Mouse (Mus musculus) CH12.LX (cell line): ENCODE data around the gene Olfr368. TPM values are rescaled to one million over a fixed set of nuclear protein-coding genes. Genes with fewer than 3 reads are reported as not detected.

ENCODE experiments used
- DNase-seq: peaks from one replicate; pipeline ENCODE4 v3.0.0-alpha.2; 2013; ENCODE audit errors: extremely low read depth
- H3K27ac ChIP-seq: 2 replicates; pipeline ENCODE4 v1.5.1; 2012; ENCODE audit warnings: low read depth, mild to moderate bottlenecking, control low read depth, moderate library complexity; ENCODE audit not compliant: insufficient read depth
- H3K27me3 ChIP-seq: replicated peaks from 2 replicates; pipeline ENCODE3; 2012; ENCODE audit warnings: inconsistent platforms
- H3K36me3 ChIP-seq, 2 experiments: replicated peaks in 1 of 2; 2 replicates each; pipeline versions ENCODE3 to v1.6.1; 2012; ENCODE audit warnings: inconsistent platforms in 1 of 2, low read length in 1 of 2, mild to moderate bottlenecking in 1 of 2, mixed read lengths in 1 of 2, moderate library complexity in 1 of 2; ENCODE audit not compliant: control insufficient read depth in 1 of 2, insufficient read depth in 1 of 2
- H3K4me1 ChIP-seq, 2 experiments: 2 replicates each; pipeline ENCODE4 v1.6.1; 2012; ENCODE audit warnings: inconsistent platforms in 1 of 2, moderate library complexity in 1 of 2; ENCODE audit not compliant: insufficient read depth in 2 of 2, control insufficient read depth in 1 of 2
- H3K4me2 ChIP-seq: 2 replicates; pipeline ENCODE4 v1.6.1; 2012; ENCODE audit warnings: low read depth, mild to moderate bottlenecking, control low read depth; ENCODE audit not compliant: poor library complexity, insufficient read depth, severe bottlenecking
- H3K4me3 ChIP-seq, 3 experiments: fragments of 150-350 bp in 1 of 3; sonication (generic) in 1 of 3; replicated peaks in 1 of 3; 2 replicates each; pipeline versions ENCODE3 to v1.5.1; 2011 to 2012; ENCODE audit warnings: low read depth in 2 of 3, low read length in 2 of 3, mild to moderate bottlenecking in 2 of 3, moderate library complexity in 2 of 3, control low read depth in 1 of 3, improper control_type of control experiment in 1 of 3, inconsistent platforms in 1 of 3, mixed read lengths in 1 of 3; ENCODE audit not compliant: poor library complexity in 1 of 3
- H3K79me2 ChIP-seq: replicated peaks from 2 replicates; pipeline ENCODE4 v1.6.1; 2012; ENCODE audit warnings: mild to moderate bottlenecking, moderate library complexity; ENCODE audit not compliant: control insufficient read depth, poor library complexity, insufficient read depth, severe bottlenecking; ENCODE audit errors: extremely low read depth
- H3K9ac ChIP-seq: 2 replicates; pipeline ENCODE4 v1.6.1; 2012; ENCODE audit warnings: low read depth, mild to moderate bottlenecking, control low read depth, moderate library complexity; ENCODE audit not compliant: insufficient read depth
- H3K9me3 ChIP-seq: replicated peaks from 2 replicates; pipeline ENCODE3; 2012; ENCODE audit warnings: low read length, inconsistent platforms, mixed read lengths
- BHLHE40 ChIP-seq: IDR thresholded peaks from 2 replicates; pipeline ENCODE4 v1.6.1; 2011; ENCODE audit warnings: mild to moderate bottlenecking, low read depth, low read length, improper control_type of control experiment
- CHD1 ChIP-seq: IDR thresholded peaks from 2 replicates; pipeline ENCODE4 v1.6.1; 2012; ENCODE audit warnings: low read depth, low read length, improper control_type of control experiment, inconsistent platforms
- CHD2 ChIP-seq: IDR thresholded peaks from 2 replicates; pipeline ENCODE4 v1.6.1; 2011; ENCODE audit warnings: low read length, improper control_type of control experiment
- GABPA ChIP-seq: IDR thresholded peaks from 2 replicates; pipeline ENCODE4 v1.6.1; 2012; ENCODE audit warnings: low read depth, low read length, improper control_type of control experiment, inconsistent platforms; ENCODE audit not compliant: insufficient replicate concordance
- JUN ChIP-seq: IDR thresholded peaks from 2 replicates; pipeline ENCODE4 v1.6.1; 2011; ENCODE audit warnings: low read depth, mild to moderate bottlenecking, low read length, improper control_type of control experiment, moderate library complexity; ENCODE audit not compliant: insufficient read depth
- MAFK ChIP-seq: IDR thresholded peaks from 2 replicates; pipeline ENCODE4 v1.6.1; 2011; ENCODE audit warnings: low read length, improper control_type of control experiment; ENCODE audit not compliant: insufficient replicate concordance
- MAX ChIP-seq: IDR thresholded peaks from 2 replicates; pipeline ENCODE4 v1.6.1; 2011; ENCODE audit warnings: low read length, improper control_type of control experiment
- MEF2A ChIP-seq: IDR thresholded peaks from 2 replicates; pipeline ENCODE4 v1.6.1; 2014; ENCODE audit warnings: low read depth, mild to moderate bottlenecking, inconsistent platforms, low read length, improper control_type of control experiment, borderline replicate concordance
- MXI1 ChIP-seq: IDR thresholded peaks from 2 replicates; pipeline ENCODE4 v1.6.1; 2011; ENCODE audit warnings: mild to moderate bottlenecking, low read depth, low read length, improper control_type of control experiment
- NELFE ChIP-seq: IDR thresholded peaks from 2 replicates; pipeline ENCODE4 v1.6.1; 2011; ENCODE audit warnings: low read depth, low read length, improper control_type of control experiment
- NRF1 ChIP-seq: IDR thresholded peaks from 2 replicates; pipeline ENCODE4 v1.6.1; 2014; ENCODE audit warnings: low read depth, mild to moderate bottlenecking, inconsistent platforms, low read length, improper control_type of control experiment, moderate library complexity
- RAD21 ChIP-seq: IDR thresholded peaks from 2 replicates; pipeline ENCODE4 v1.6.1; 2011; ENCODE audit warnings: low read depth, mild to moderate bottlenecking, low read length, improper control_type of control experiment, moderate library complexity
- UBTF ChIP-seq: IDR thresholded peaks from 2 replicates; pipeline ENCODE4 v1.6.1; 2012; ENCODE audit warnings: low read depth, mild to moderate bottlenecking, inconsistent platforms, low read length, improper control_type of control experiment, moderate library complexity
- USF1 ChIP-seq: IDR thresholded peaks from 2 replicates; pipeline ENCODE4 v1.6.1; 2014; ENCODE audit warnings: low read depth, mild to moderate bottlenecking, inconsistent platforms, low read length, improper control_type of control experiment
- dilution Hi-C: fragments of 300-500 bp; cut with MboI; formaldehyde crosslinking; loops from 2 replicates; pipeline ENCODE4 v1.14.3; 2020; ENCODE audit warnings: low sequenced_read_pairs; ENCODE audit not compliant: extremely low pct_unique_long_range_greater_than_20kb, extremely low pct_ligation_motif_present
- in situ Hi-C: fragments of 300-500 bp; cut with MboI; formaldehyde crosslinking; loops from 3 replicates; pipeline ENCODE4 v1.14.3; 2019; ENCODE audit warnings: low sequenced_read_pairs, low pct_ligation_motif_present, low pct_unique_long_range_greater_than_20kb, mixed read lengths
- polyA plus RNA-seq: library from polyadenylated mRNA; unstranded; fragments of >175 nt; gene quantifications from 2 replicates; pipeline ENCODE4 v1.2.1, GENCODE M21; 2012; ENCODE audit warnings: low read depth; ENCODE audit not compliant: insufficient read length
- total RNA-seq, 2 experiments: library from RNA; depleted of rRNA; stranded (reverse); fragments of 300-350 nt in 1 of 2; fragments of >200 nt in 1 of 2; gene quantifications; 2 replicates each; pipeline ENCODE4 v1.2.3; 2012 to 2014

Gene Olfr368
- not detected in 2 replicates for total RNA-seq (2012; rRNA removed)
- total RNA-seq (2014; rRNA removed): not detected in 2 replicates
- not detected in 2 replicates for polyA plus RNA-seq

DNA sequence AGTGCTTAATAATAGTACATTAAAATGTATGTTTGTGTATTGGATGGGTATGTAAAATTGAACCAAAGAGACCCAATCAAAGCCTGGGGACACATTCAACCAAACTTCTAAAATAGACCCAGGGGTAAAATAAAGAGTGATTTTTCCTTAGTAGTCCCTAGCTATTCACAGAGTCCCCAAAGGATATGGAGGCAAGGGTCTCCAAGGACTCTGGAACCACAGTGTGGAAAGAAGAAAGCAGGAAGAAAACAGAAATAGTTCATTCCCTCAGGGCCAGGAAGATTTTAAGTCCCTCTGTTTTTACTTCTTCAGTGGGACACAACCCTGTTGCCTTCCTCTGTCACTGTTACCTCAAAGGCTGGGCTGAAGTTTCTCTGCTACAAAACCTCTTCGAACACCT is at the start of gene Olfr368:
Olfr368 (plus strand) TSS at position 301 of the 400 bp plus-strand sequence.
- in situ Hi-C loops (loop anchor here (25.0 kb wide), 2 partner anchors 589 to 1314 kb away; partner anchors contain the start of gene Olfr347), dilution Hi-C loops (no loop called here)
- no peaks in the 10 kb centered on the region for H3K9me3 ChIP-seq

DNA sequence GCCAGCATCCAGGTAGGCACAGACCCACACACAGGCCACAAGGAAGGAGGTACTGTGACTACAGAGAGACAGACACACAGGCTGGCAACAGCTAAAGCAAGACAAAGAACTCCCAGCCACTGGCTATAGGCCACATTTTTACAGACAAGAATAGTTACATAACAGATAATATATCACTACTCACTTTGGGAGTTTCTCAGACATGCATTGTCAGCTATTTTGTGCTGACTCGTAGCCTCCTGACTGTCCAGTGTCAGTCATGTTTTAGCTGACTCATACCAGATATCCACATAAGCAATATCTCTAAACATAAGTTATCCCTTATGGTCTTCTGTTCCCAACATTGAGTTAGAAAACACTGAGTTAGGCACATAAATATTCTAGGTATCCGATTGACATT is 7.0 kb downstream of the Olfr368 start:
- H3K79me2 ChIP-seq: no peaks in the 10 kb centered on the region
- no peak for DNase-seq
- H3K27me3 ChIP-seq: peaks cover 65% of the 10 kb centered on the region
- H3K4me3 ChIP-seq: no peak overlapping the region
- no peak overlapping the region for H3K4me2 ChIP-seq
- in situ Hi-C loops (loop anchor here (25.0 kb wide), 2 partner anchors 596 to 1321 kb away; partner anchors contain the start of gene Olfr347), dilution Hi-C loops (no loop called here)
- no peak overlapping the region for H3K27ac ChIP-seq
- no peak overlapping the region for H3K9ac ChIP-seq
- no peaks in the 10 kb centered on the region for H3K36me3 ChIP-seq
- no peaks in the 10 kb centered on the region for H3K4me1 ChIP-seq
- no peak for TF ChIP-seq MAX
- TF ChIP-seq MAFK: peak; percentile 33; the same call in 1 of the 2 replicates
- H3K9me3 ChIP-seq: no peaks in the 10 kb centered on the region

More for the DNA sequence above, at the start of gene Olfr368:
- Histone ChIP-seq H3K9ac (no peak within 1 kb of the TSS), H3K4me1 (no peaks in the 10 kb centered on the region), H3K4me2 (no peak within 1 kb of the TSS), H3K36me3 (no peaks in the 10 kb centered on the region), H3K27ac (no peak within 1 kb of the TSS), H3K4me3 (no peak within 1 kb of the TSS), H3K79me2 (no peaks in the 10 kb centered on the region), H3K27me3 (peaks cover 51% of the 10 kb centered on the region)
- DNase-seq: no peak
- TF ChIP-seq MAX: no peak
- TF ChIP-seq MXI1: no peak
- TF ChIP-seq MEF2A: no peak
- TF ChIP-seq NRF1: no peak
- no peak for TF ChIP-seq BHLHE40
- no peak for TF ChIP-seq UBTF
- no peak for TF ChIP-seq CHD2
- TF ChIP-seq CHD1: no peak
- no peak for TF ChIP-seq RAD21
- no peak for TF ChIP-seq JUN
- TF ChIP-seq GABPA: no peak
- no peak for TF ChIP-seq NELFE
- no peak for TF ChIP-seq USF1
